Mouse (Mus musculus): Measurements from ENCODE around the gene Abl2.
"Not testable (repeated sequence)": the region's sequence is repeated elsewhere in the genome, so short reads cannot be mapped to it uniquely, and the experiment has no call there.

The Abl2 gene

GRCm38 (mm10) chr1:156630965-156631364, 72.4 kb downstream of the Abl2 start:
- in situ Hi-C loops (cut with MboI, MseI), result loop anchor here (5.0 kb wide), 1 partner anchor 94 kb away; no protein-coding TSS in a partner anchor

DNA sequence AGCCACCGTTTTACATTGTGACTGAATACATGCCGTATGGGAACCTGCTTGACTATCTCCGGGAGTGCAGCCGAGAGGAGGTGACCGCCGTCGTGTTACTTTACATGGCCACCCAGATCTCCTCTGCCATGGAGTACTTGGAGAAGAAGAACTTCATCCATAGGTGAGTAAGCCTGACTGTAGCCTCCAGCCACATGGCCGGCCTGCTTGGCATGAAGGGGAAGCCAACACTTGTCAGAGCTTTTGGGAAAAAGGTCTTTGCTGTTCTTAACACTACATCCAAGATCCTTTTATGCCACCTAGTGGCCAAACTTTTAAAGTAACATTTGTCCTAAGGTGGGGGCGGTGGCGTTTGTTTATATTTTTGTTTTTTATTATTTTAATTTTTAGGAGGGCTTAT, 74.5 kb downstream of the Abl2 start:
- in situ Hi-C loops (cut with MboI, MseI), result loop anchor here (5.0 kb wide), 1 partner anchor 96 kb away; no protein-coding TSS in a partner anchor

GRCm38 (mm10) chr1:156635148-156635547, 76.6 kb downstream of the Abl2 start:
- in situ Hi-C loops (cut with MboI, MseI), result loop anchor here (5.0 kb wide), 1 partner anchor 37 kb away; the partner anchor contains the start of gene Tor3a

DNA sequence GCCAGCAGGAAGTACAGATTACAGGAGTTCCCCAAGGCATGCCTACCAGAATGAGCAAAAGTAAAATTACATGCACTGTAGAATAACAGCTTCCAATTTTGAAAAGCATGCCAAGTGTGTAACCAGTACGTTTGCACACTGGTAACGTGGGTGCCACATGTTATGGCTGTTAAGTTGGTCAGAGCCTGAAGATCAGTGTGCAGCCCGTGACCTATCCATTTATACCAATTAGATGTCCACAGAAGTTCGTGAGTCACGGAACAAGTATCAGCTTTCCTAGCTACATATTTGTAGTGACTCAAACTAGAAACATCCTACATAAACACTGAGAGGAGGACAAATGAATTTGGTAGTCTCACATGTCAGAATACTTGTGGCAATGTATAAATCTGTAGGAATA, 80.9 kb downstream of the Abl2 start:
- in situ Hi-C loops (cut with MboI, MseI), result loop anchor here (5.0 kb wide), 1 partner anchor 33 kb away; the partner anchor contains the start of gene Tor3a

- in situ Hi-C loops (cut with MboI, MseI), result no loop called here
These were observed 82.0 kb downstream of the Abl2 start for GRCm38 (mm10) chr1:156640577-156640976.

GRCm38 (mm10) chr1:156641808-156642207, 83.2 kb downstream of the Abl2 start:
- in situ Hi-C loops (cut with MboI, MseI), result no loop called here

DNA sequence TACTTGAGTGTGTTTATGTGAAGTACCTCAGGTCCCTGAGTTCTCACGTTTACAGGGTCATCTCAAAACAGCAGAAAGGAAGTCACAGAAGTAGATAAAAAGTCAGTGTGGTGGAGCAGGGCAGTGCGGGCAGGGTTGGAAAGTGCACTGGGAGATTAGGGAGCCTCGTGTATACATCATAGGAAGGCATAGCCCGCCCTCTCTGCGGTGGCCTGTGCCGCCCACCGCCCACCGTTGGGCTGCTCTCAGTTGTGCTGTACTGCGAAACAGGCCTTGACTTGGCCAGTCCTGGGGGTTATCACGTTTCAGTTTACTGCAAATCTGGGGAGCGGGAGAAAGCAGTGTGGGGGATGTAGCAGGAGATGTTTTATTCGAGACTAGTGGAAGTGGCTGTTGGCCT, 84.2 kb downstream of the Abl2 start:
- in situ Hi-C loops (cut with MboI, MseI), result no loop called here

- in situ Hi-C loops (cut with MboI, MseI), result no loop called here
These were observed 85.5 kb downstream of the Abl2 start for GRCm38 (mm10) chr1:156644061-156644460.

DNA sequence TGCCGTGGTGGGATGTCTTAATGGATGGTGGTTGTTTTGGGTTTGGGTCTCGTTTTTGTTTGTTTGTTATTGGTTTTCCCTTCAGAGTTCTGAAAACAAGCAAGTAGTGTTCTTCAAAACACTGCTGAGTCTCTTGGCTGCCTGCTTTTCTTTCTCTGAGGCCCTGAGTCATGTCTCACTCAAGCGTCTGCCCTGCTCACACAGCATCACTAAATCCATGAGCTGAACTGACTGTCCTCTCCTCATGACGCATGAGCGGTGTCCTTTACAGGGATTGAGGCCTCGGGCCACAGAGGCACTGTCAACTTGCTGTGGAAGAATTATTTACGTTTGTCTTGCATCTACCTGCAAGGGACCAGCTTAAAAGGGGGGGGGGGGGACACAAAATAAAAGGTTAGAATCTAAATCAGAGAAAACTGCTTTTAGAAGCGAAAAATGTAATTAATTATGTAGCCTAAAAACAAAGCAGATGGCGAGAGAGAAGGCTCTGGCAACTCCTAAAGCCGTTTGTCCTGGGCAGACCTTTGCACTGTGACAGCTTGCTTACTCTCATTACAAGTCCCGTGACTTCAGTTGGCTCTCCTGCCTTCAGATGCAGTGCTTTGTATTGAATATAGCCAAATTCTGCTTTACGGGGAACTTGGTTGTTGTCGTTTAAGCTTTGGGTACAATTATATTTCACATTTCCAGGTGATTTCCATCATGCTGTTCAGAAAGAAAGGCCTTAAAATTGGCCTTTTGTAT, 86.4 kb downstream of the Abl2 start:
- in situ Hi-C loops (cut with MboI, MseI), result no loop called here

GRCm38 (mm10) chr1:156645971-156646370, 87.4 kb downstream of the Abl2 start:
- in situ Hi-C loops (cut with MboI, MseI), result no loop called here

GRCm38 (mm10) chr1:156648705-156649104, 90.1 kb downstream of the Abl2 start:
- in situ Hi-C loops (cut with MboI, MseI), result no loop called here

DNA sequence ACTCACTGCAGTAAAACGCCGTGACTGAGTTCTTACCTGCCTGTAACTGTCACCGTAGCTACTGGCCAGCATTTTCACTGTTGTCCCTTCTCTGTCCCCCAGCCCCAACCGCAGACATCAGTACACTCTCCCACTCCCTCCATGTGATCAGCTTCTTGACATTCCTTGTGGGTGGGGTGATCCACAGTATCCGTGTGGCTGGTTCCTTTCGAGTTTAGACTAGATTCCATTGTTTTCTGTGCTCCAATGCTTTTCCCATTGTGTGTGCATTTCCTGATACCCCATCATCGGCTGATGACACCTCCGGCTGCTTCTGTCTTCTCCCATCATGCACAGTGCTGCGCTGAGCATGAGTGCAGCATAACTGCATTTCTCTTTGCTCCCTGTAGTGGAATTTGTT, 92.0 kb downstream of the Abl2 start:
- in situ Hi-C loops (cut with MboI, MseI), result loop anchor here (10.0 kb wide), 1 partner anchor 536 kb away; no protein-coding TSS in a partner anchor

- in situ Hi-C loops (cut with MboI, MseI), result loop anchor here (10.0 kb wide), 1 partner anchor 538 kb away; no protein-coding TSS in a partner anchor
These were observed 93.7 kb downstream of the Abl2 start for GRCm38 (mm10) chr1:156652189-156652822.

GRCm38 (mm10) chr1:156654735-156655530, 96.3 kb downstream of the Abl2 start:
- in situ Hi-C loops (cut with MboI, MseI), result loop anchor here (10.0 kb wide), 1 partner anchor 540 kb away; no protein-coding TSS in a partner anchor

GRCm38 (mm10) chr1:156657523-156657922, 98.9 kb downstream of the Abl2 start:
- in situ Hi-C loops (cut with MboI, MseI), result loop anchor here (10.0 kb wide), 1 partner anchor 543 kb away; no protein-coding TSS in a partner anchor

DNA sequence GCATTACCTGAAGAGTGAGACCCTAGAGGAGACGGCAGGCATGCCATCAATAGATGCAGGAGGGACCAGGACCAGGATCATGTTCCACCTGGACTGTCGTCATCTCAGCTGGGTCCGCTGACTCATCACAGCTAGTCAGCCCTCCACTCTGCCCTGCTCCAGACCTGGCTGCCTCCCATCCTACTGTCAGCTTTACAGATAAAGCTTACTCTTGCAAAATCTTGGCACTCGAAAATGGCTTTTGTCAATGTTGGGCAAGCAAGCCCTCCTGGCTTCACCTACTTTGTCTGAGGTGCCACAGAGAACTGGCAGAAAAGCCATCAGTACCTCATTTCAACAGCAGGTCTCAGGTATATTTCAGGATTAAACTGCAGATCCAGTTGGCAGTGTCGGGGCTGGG, 100.1 kb downstream of the Abl2 start:
- in situ Hi-C loops (cut with MboI, MseI), result loop anchor here (10.0 kb wide), 1 partner anchor 544 kb away; no protein-coding TSS in a partner anchor

GRCm38 (mm10) chr1:156659906-156660659, 101.5 kb downstream of the Abl2 start:
- in situ Hi-C loops (cut with MboI, MseI), result loop anchor here (10.0 kb wide), 1 partner anchor 545 kb away; no protein-coding TSS in a partner anchor

DNA sequence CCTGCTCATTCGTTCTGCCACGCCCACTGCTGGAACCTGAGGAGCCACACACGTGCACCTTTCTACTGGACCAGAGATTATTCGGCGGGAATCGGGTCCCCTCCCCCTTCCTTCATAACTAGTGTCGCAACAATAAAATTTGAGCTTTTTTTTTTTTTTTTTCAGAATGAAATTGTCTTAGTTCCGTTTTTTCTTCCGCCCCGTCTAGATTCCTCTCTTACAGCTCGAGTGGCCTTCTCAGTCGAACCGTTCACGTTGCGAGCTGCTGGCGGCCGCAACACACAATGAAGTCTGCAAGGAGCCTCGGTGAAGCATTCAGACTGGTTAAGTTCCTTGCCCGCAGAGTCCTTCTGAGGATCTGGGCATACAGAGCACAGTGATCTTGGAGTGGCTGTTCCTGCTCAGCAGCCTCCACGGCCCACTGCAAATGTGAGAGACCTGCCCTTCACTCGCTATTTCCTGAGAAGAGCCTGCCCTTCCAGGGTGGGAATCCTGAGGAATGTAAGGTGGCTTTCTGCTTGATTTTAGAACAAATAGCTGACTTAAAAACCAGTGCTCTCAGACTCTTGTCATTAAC, 102.2 kb downstream of the Abl2 start:
- in situ Hi-C loops (cut with MboI, MseI), result not testable (repeated sequence)

DNA sequence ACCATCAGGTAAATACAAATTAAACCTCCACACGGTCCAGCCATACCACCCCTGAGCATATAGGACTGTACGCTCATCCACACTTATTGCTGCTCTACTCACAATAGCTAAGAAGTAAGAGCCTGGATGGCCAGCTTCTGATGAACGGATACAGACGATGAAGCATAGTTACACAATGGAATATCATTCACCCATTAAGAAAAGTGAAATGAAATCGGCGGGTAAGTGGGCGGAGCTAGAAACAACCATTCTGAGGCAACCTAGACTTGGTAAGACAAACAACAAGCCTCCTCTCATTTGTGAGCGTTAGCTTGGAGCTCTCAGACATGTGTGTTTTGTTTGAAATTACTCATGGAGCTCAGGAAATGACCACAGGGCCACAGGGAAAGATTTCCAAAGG, 107.2 kb downstream of the Abl2 start:
- in situ Hi-C loops (cut with MboI, MseI), result no loop called here

DNA sequence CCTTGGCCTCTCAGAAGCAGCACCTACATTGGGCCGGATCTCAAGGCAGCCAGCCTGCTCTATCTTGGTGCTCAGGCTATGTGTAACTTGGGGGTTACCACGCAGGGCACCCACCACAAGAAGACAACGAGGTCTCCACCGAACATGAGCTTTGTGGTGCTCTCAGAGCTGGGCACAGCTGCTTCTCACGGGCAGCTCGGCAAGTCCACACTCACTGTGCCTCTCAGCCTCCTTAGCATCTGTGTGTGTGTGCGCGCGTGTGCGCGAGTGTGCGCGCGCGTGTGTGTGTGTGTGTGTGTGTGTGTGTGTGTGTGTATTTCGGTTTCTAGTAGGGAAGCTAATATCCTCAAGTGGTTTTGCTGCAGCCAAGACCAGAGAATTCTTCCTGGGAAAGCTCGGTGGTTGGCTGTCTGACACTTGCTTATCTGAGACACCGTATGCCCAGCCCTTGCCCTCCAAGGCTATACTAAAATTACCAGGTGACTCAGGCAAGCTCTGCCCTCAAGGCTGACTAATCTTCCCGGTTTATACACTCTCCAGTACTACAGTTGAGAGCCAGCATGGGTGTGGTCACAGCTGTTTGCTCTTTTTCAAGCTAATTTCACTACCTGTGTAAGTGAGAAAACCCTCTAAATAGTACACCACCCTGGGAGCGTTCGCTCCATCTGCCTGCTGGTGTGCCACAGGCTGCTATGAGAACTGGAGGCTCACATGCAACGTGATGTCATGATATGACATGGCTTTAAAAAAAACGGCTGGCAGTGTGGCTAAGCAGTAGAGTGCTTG, 108.7 kb downstream of the Abl2 start:
- in situ Hi-C loops (cut with MboI, MseI), result no loop called here

Data from regulatory T cell (primary cell).